Mouse (Mus musculus): ENCODE results near the gene Sh3kbp1. TPM values are rescaled to one million over a fixed set of nuclear protein-coding genes. Genes with fewer than 3 reads are reported as not detected.

Gene Sh3kbp1
- total and polyA plus RNA-seq, 2 experiments from 2014 or later: 255 to 279 TPM

DNA sequence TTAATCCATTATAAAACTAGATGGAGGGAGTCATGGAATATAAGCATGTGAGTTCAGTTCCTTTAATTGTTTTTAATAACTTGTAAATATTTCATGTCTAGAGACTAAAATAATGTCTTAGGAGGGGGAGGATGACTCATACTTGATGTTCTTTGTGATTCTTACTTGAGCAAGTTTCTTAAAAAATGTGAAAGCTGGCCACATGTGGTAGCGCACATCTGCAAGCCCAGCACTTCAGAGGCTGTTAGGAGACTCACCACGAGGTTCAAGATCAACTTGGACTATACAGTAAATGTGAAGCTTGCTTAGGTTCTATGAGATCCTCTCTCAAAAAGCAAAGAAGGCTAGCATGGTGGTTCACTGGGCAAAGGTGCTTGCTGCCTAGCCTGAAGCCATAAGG, 245.4 kb downstream of the Sh3kbp1 start:
- Histone ChIP-seq H3K27ac (ENCODE audit: low read depth) (no peak overlapping the region), H3K27me3 (ENCODE audit: control insufficient read depth, insufficient read depth, low read length) (no peaks in the 10 kb centered on the region), H3K4me3 (ENCODE audit: low read depth, low read length) (no peak overlapping the region), H3K4me1 (ENCODE audit: control insufficient read depth, insufficient read depth) (no peaks in the 10 kb centered on the region), H3K36me3 (replicated peaks; ENCODE audit: control insufficient read depth, insufficient read depth, low read length) (no peaks in the 10 kb centered on the region), H3K9ac (replicated peaks; ENCODE audit: low read depth, low read length) (no peak overlapping the region), H3K4me2 (ENCODE audit: low read depth, low read length) (no peak overlapping the region), H3K9me3 (replicated peaks; ENCODE audit: control insufficient read depth, low read length) (no peaks in the 10 kb centered on the region)
- WGBS: 57% methylated on average over 2 of the region's 2 CpGs
- DNase-seq (ENCODE audit: low spot score) (no peak), ATAC-seq (ENCODE audit: insufficient read depth, low read depth) (no peak)
- no peak for TF ChIP-seq CTCF (IDR thresholded peaks at IDR 0.05; ENCODE audit: low read depth)
- no peak for TF ChIP-seq EP300 (IDR thresholded peaks at IDR 0.05; ENCODE audit: low read depth)

DNA sequence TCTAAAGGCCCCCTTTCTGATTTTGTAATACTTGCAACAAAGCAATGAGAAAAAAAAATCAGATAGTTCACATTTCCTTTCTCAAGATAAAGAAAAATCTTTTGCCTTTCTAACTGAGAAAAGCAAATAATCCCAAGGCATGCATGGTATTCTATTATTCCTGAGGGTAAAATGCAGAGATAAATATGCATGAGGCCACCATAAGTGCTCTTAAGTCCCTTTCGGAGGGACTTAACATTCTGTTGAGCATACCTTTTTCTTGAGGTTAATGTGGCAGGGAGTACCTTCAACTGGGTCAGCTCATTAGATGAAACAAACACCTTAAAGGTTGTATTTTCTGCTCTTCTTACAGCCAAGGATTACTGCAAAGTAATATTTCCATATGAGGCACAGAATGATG, 250.7 kb downstream of the Sh3kbp1 start:
- ATAC-seq (ENCODE audit: insufficient read depth, low read depth) (no peak), DNase-seq (ENCODE audit: low spot score) (no peak)
- no peaks in the 10 kb centered on the region for H3K36me3 ChIP-seq (replicated peaks; ENCODE audit: control insufficient read depth, insufficient read depth, low read length)
- no peaks in the 10 kb centered on the region for H3K4me1 ChIP-seq (ENCODE audit: control insufficient read depth, insufficient read depth)
- H3K9ac ChIP-seq (replicated peaks; ENCODE audit: low read depth, low read length): no peak overlapping the region
- H3K4me3 ChIP-seq (ENCODE audit: low read depth, low read length): no peak overlapping the region
- H3K4me2 ChIP-seq (ENCODE audit: low read depth, low read length): no peak overlapping the region
- TF ChIP-seq CTCF (IDR thresholded peaks at IDR 0.05; ENCODE audit: low read depth) (no peak), EP300 (IDR thresholded peaks at IDR 0.05; ENCODE audit: low read depth) (no peak)
- 75% methylated on average over 1 of the region's 1 CpGs for WGBS
- no peaks in the 10 kb centered on the region for H3K9me3 ChIP-seq (replicated peaks; ENCODE audit: control insufficient read depth, low read length)
- H3K27me3 ChIP-seq (ENCODE audit: control insufficient read depth, insufficient read depth, low read length): no peaks in the 10 kb centered on the region
- H3K27ac ChIP-seq (ENCODE audit: low read depth): no peak overlapping the region

DNA sequence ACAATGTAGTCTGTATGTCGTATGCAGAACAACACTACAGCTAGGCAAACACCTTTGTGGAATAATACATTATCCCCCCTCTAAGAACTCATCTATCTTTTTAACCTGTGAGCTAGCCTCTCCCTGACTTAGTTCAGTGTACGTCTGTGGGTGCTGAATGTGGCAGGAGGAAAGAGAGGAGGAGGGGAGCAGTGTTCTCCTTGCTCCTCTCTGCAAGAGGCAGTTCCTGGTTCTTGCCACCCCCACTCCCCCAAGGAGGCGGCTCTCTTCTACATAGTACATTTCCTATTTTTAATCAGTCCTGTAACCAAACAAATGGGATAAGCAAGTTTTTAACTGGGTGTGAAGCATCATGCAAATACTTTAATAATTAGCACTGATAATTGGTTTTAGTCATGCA, 252.4 kb downstream of the Sh3kbp1 start:
- Histone ChIP-seq H3K4me1 (ENCODE audit: control insufficient read depth, insufficient read depth) (no peaks in the 10 kb centered on the region), H3K4me3 (ENCODE audit: low read depth, low read length) (no peak overlapping the region), H3K27me3 (ENCODE audit: control insufficient read depth, insufficient read depth, low read length) (no peaks in the 10 kb centered on the region), H3K9me3 (replicated peaks; ENCODE audit: control insufficient read depth, low read length) (no peaks in the 10 kb centered on the region), H3K9ac (replicated peaks; ENCODE audit: low read depth, low read length) (no peak overlapping the region), H3K4me2 (ENCODE audit: low read depth, low read length) (no peak overlapping the region), H3K36me3 (replicated peaks; ENCODE audit: control insufficient read depth, insufficient read depth, low read length) (no peaks in the 10 kb centered on the region), H3K27ac (ENCODE audit: low read depth) (no peak overlapping the region)
- ATAC-seq (ENCODE audit: insufficient read depth, low read depth): no peak
- WGBS: 58% methylated on average over 3 of the region's 3 CpGs
- no peak for DNase-seq (ENCODE audit: low spot score)
- no peak for TF ChIP-seq CTCF (IDR thresholded peaks at IDR 0.05; ENCODE audit: low read depth)

DNA sequence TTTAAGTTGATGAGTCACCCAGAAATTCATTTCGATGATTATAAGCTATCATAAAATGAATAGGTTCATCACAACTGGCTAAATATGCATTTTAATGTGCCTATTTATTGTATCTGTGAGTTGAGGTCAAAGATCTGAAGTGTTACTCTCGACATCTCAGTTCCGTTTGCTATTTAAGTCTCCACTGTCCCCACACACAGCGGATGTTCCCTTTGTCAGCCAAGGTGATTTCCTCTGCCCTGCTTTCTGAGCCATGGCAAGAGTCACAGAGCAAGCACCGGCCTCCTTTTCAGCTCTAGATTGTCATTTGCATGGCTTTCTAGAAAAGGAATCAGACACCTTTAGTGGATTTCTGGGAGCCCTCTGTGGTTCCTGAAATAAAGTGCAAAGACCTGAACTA, 254.5 kb downstream of the Sh3kbp1 start:
- 62% methylated on average over 5 of the region's 5 CpGs for WGBS

DNA sequence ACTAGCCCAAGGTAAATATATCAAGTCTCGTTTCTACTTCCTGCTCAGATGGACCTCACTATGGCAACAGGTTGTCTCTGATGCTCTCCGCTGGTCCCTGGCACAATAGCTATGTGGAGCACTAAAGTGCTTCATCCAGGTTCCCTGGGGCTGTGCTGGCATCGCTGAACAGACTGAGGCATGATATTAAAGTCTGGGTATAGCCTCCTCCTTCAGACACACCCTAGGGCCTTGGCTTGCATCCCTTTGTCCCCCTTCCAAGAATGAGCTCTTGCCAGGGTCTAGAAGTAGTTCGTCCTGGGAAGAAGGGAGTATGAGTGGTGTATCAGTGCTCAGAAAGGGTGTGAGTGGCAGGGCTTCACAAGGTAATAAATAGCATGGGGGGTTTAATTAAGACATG, 269.5 kb downstream of the Sh3kbp1 start:
- H3K9ac ChIP-seq (replicated peaks; ENCODE audit: low read depth, low read length): no peak overlapping the region
- no peak for TF ChIP-seq CTCF (IDR thresholded peaks at IDR 0.05; ENCODE audit: low read depth)
- no peak for TF ChIP-seq EP300 (IDR thresholded peaks at IDR 0.05; ENCODE audit: low read depth)
- 71% methylated on average over 4 of the region's 4 CpGs for WGBS

More for the DNA sequence above, 254.5 kb downstream of the Sh3kbp1 start:
- ATAC-seq (ENCODE audit: insufficient read depth, low read depth) (no peak), DNase-seq (ENCODE audit: low spot score) (no peak)
- Histone ChIP-seq H3K27ac (ENCODE audit: low read depth) (no peak overlapping the region), H3K4me3 (ENCODE audit: low read depth, low read length) (no peak overlapping the region), H3K27me3 (ENCODE audit: control insufficient read depth, insufficient read depth, low read length) (no peaks in the 10 kb centered on the region), H3K9ac (replicated peaks; ENCODE audit: low read depth, low read length) (no peak overlapping the region), H3K4me2 (ENCODE audit: low read depth, low read length) (no peak overlapping the region), H3K9me3 (replicated peaks; ENCODE audit: control insufficient read depth, low read length) (no peaks in the 10 kb centered on the region), H3K4me1 (ENCODE audit: control insufficient read depth, insufficient read depth) (no peaks in the 10 kb centered on the region), H3K36me3 (replicated peaks; ENCODE audit: control insufficient read depth, insufficient read depth, low read length) (no peaks in the 10 kb centered on the region)
- TF ChIP-seq EP300 (IDR thresholded peaks at IDR 0.05; ENCODE audit: low read depth): no peak
- TF ChIP-seq CTCF (IDR thresholded peaks at IDR 0.05; ENCODE audit: low read depth): no peak

DNA sequence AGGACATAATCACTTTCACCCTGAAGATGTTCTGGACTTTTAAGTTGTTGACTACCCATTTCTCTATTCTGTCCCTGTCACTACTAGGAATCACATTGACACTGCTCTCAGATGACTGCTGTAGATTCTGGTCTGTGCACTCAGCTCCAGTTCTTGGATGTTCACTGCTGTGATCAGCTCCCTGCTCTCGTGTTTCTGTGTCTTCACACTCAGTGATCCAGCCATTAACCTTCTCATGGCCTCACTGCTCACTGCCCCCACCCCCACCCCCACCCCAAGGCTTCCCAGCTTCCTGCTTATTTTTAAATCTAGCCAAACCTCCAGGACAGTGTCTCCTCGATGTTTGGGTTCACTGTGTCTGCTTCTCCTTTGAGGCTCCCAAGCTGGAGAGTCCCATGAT, 271.0 kb downstream of the Sh3kbp1 start:
- WGBS: 33% methylated on average over 2 of the region's 2 CpGs
- no peak for ATAC-seq (ENCODE audit: insufficient read depth, low read depth)
- H3K9me3 ChIP-seq (replicated peaks; ENCODE audit: control insufficient read depth, low read length): no peaks in the 10 kb centered on the region
- no peaks in the 10 kb centered on the region for H3K36me3 ChIP-seq (replicated peaks; ENCODE audit: control insufficient read depth, insufficient read depth, low read length)
- H3K27me3 ChIP-seq (ENCODE audit: control insufficient read depth, insufficient read depth, low read length): no peaks in the 10 kb centered on the region
- no peak overlapping the region for H3K9ac ChIP-seq (replicated peaks; ENCODE audit: low read depth, low read length)
- DNase-seq (ENCODE audit: low spot score): no peak
- no peak for TF ChIP-seq EP300 (IDR thresholded peaks at IDR 0.05; ENCODE audit: low read depth)
- TF ChIP-seq CTCF (IDR thresholded peaks at IDR 0.05; ENCODE audit: low read depth): no peak
- H3K4me1 ChIP-seq (ENCODE audit: control insufficient read depth, insufficient read depth): no peaks in the 10 kb centered on the region
- H3K4me2 ChIP-seq (ENCODE audit: low read depth, low read length): no peak overlapping the region
- H3K4me3 ChIP-seq (ENCODE audit: low read depth, low read length): no peak overlapping the region
- H3K27ac ChIP-seq (ENCODE audit: low read depth): no peak overlapping the region

More for the DNA sequence above, 269.5 kb downstream of the Sh3kbp1 start:
- no peak overlapping the region for H3K4me3 ChIP-seq (ENCODE audit: low read depth, low read length)
- H3K4me1 ChIP-seq (ENCODE audit: control insufficient read depth, insufficient read depth): no peaks in the 10 kb centered on the region
- H3K27me3 ChIP-seq (ENCODE audit: control insufficient read depth, insufficient read depth, low read length): no peaks in the 10 kb centered on the region
- H3K4me2 ChIP-seq (ENCODE audit: low read depth, low read length): no peak overlapping the region
- H3K36me3 ChIP-seq (replicated peaks; ENCODE audit: control insufficient read depth, insufficient read depth, low read length): no peaks in the 10 kb centered on the region
- H3K27ac ChIP-seq (ENCODE audit: low read depth): no peak overlapping the region
- no peaks in the 10 kb centered on the region for H3K9me3 ChIP-seq (replicated peaks; ENCODE audit: control insufficient read depth, low read length)
- ATAC-seq (ENCODE audit: insufficient read depth, low read depth) (no peak), DNase-seq (ENCODE audit: low spot score) (no peak)

Data from heart, postnatal 0 days (tissue).